In the genomic region with DNA sequence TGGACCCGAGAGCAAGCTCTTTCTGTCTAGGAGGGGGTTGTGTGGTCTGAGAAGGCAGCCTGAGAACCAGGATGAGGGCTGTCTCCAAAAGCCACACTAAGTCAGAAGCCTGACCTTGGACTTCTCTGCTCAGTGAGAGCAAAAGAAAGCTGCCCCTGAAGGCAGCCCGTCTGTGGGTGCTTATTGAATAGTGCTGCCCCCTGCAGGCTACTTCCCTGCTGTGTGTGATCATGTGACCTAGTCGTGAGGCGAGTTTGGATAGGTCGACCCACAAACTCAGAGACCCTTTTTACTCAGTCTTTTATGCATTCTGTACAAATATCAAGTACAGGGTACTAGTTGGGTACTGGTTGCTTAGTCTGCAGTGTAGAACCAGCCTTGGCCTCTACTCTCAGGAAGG, we compare ENCODE assay signal across 12 mouse cellular contexts. TPM values are rescaled to one million over a fixed set of nuclear protein-coding genes. Genes with fewer than 3 reads are reported as not detected.
A peak's percentile ranks its signal among the peaks of the same experiment; 100 is the strongest.
DNase-seq lines count a peak whose midpoint lies in the region; TF ChIP-seq lines count a peak whose summit lies in the region.
"Had no signal": no experiment of that assay in that cellular context is flagged by ENCODE, and none has a peak within 500 bp of the region (broad histone marks: within the 10 kb centered on the region; RNA-seq: fewer than 3 reads in every experiment).

No protein-coding gene starts in this region.

- DNase-seq in adrenal gland, postnatal 14 days, result peak; percentile 40
- DNase-seq in adrenal gland, postnatal 25 days, result no peak
- DNase-seq in thymus, adult 2 months, result peak; percentile 29
- DNase-seq in thymus, adult 18-20 months, result no peak
- DNase-seq in lung, postnatal 14 days, result peak; percentile 32
- no peak for DNase-seq in layer of hippocampus, adult 18-20 months (ENCODE audit: low spot score in 2 of 2)
- DNase-seq in left cerebral cortex, adult 11 months (ENCODE audit: low spot score), result no peak
- DNase-seq in ovary, postnatal 36 days (ENCODE audit: low spot score), result no peak
- DNase-seq: gastrocnemius, postnatal 14 days had no signal

- no peak overlapping the region for H3K27ac ChIP-seq in thymus, adult 2 months (ENCODE audit: control insufficient read depth, insufficient read depth, low read length)
- H3K27ac ChIP-seq: embryonic facial prominence, embryonic 15.5 days; limb, embryonic 13.5 days; neural tube, embryonic 12.5 days had no signal

- TF ChIP-seq CTCF in thymus, adult 2 months (IDR thresholded peaks at IDR 0.05; ENCODE audit: borderline replicate concordance, control insufficient read depth, extremely low read depth, insufficient read depth, low read length, poor library complexity), result no peak; the same call in 1 of the 2 replicates

- no peak for TF ChIP-seq POLR2A in thymus, adult 2 months (IDR thresholded peaks at IDR 0.05; ENCODE audit: control insufficient read depth, extremely low read depth, insufficient read depth, low read length, poor library complexity)

- no peak overlapping the region for H3K4me3 ChIP-seq in thymus, adult 2 months (ENCODE audit: control insufficient read depth, insufficient read depth, low read length)
- H3K4me3 ChIP-seq: embryonic facial prominence, embryonic 15.5 days; limb, embryonic 13.5 days; neural tube, embryonic 12.5 days had no signal

- H3K27me3 ChIP-seq in thymus, adult 2 months (ENCODE audit: control insufficient read depth, insufficient read depth, low read length), result no peaks in the 10 kb centered on the region
- H3K27me3 ChIP-seq: neural tube, embryonic 12.5 days had no signal

- no peaks in the 10 kb centered on the region; the same call in 1 of the 2 replicates for H3K4me1 ChIP-seq in thymus, adult 2 months (replicated peaks; ENCODE audit: control insufficient read depth, insufficient read depth, low read length)

- 86% methylated on average over 5 of the region's 5 CpGs for WGBS in thymus, adult 2 months

- no peaks in the 10 kb centered on the region for H3K36me3 ChIP-seq in thymus, adult 2 months (ENCODE audit: control insufficient read depth, insufficient read depth, low read length)
- H3K36me3 ChIP-seq: embryonic facial prominence, embryonic 15.5 days; limb, embryonic 13.5 days; neural tube, embryonic 12.5 days had no signal

RNA-seq across cellular contexts. Expression of gene Wwox, which starts 21.1 kb away (rescaled TPM):
- total RNA-seq in adrenal gland, postnatal 14 days (2021), result 22.4 and 24.4 TPM in 2 replicates
- total RNA-seq in adrenal gland, postnatal 25 days (2021), result 31.3 and 37.2 TPM in 2 replicates
- polyA plus RNA-seq in thymus, adult 2 months (2012; rRNA removed), result 8.4 and 8.8 TPM in 2 replicates
- 10 to 100 TPM; 14.9 to 15.3 TPM for total RNA-seq in layer of hippocampus, adult 18-20 months (2021)

RNA-seq across cellular contexts. Expression of gene Clec3a, which starts 42.7 kb away (rescaled TPM):
- total RNA-seq in adrenal gland, postnatal 14 days (2021), result not detected in 2 replicates
- not detected in 2 replicates for total RNA-seq in adrenal gland, postnatal 25 days (2021)
- polyA plus RNA-seq in thymus, adult 2 months (2012; rRNA removed), result not detected in 2 replicates
- total RNA-seq in layer of hippocampus, adult 18-20 months (2021), result not detected
- polyA plus RNA-seq: neural tube, embryonic 12.5 days had no signal

Comparison
In these comparisons a context has a peak if more than half of its experiments do, and no peak if none do; other contexts are left out.
1. DNase-seq: peak in adrenal gland, postnatal 14 days (single experiment), thymus, adult 2 months (single experiment) and lung, postnatal 14 days (single experiment); none in adrenal gland, postnatal 25 days (single experiment), thymus, adult 18-20 months (0 of 2), layer of hippocampus, adult 18-20 months (0 of 2), left cerebral cortex, adult 11 months (single experiment) and ovary, postnatal 36 days (single experiment).